In the genomic region with DNA sequence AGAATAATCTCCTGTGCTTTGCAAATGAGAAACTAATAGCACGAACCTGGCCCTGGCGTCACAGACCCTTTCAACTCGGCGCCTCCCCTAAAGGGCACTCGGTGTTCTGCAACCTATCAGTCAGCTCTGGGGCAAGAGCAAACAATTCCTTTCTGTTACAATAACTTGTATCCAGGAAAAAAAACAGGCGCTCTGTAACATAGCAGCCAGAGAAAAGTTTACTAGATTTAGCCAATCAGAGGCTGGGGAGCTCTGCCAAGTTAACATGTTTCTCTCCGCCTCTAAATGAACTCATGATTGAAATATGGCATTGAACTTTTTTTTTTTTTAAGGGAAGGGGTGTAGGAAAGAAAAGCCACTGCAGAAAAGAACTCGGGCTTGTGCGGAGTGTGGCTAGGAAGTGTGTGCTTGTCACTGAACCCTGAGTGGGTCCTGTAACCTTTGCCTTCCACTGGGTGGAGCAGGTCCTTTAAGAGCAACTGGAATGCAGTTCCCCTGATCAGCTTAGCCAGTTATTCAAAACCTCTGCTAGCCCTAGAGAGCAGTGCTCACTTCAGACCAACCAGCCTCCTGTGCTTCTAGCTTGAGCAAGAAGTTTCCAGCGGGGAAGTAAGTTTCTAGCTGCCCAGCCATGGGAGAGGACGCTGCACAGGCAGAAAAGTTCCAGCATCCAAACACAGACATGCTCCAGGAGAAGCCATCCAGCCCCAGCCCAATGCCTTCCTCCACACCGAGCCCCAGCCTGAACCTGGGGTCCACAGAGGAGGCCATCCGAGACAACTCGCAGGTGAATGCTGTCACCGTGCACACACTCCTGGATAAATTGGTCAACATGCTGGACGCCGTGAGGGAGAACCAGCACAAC, we compare ENCODE assay signal across 9 mouse cellular contexts. TPM values are rescaled to one million over a fixed set of nuclear protein-coding genes. Genes with fewer than 3 reads are reported as not detected.
DNase-seq lines count a peak whose midpoint lies in the region; ATAC-seq lines count a peak whose summit lies in the region.
"Had no signal": no experiment of that assay in that cellular context is flagged by ENCODE, and none has a peak within 500 bp of the region (broad histone marks: within the 10 kb centered on the region; RNA-seq: fewer than 3 reads in every experiment).

A gene (plus strand): TSS at position 372 of the 865 bp plus-strand sequence.

- H3K27me3 ChIP-seq in midbrain, embryonic 10.5 days (ENCODE audit: low read depth, poor library complexity, severe bottlenecking) = no peaks in the 10 kb centered on the region
- no peaks in the 10 kb centered on the region for H3K27me3 ChIP-seq in midbrain, embryonic 15.5 days (replicated peaks)
- no peaks in the 10 kb centered on the region for H3K27me3 ChIP-seq in forebrain, embryonic 16.5 days (replicated peaks; ENCODE audit: control insufficient read depth, insufficient read depth, low read length)
- H3K27me3 ChIP-seq in hindbrain, embryonic 12.5 days = no peaks in the 10 kb centered on the region
- no peaks in the 10 kb centered on the region for H3K27me3 ChIP-seq in liver, embryonic 11.5 days (replicated peaks; ENCODE audit: control insufficient read depth, insufficient read depth, low read length)

- DNase-seq in midbrain, embryonic 10.5 days (ENCODE audit: low spot score) = no peak
- DNase-seq in liver, embryonic 11.5 days (ENCODE audit: low spot score) = peak; percentile 39
- DNase-seq in ovary, adult 18-20 months (ENCODE audit: low spot score) = peak; percentile 60
- DNase-seq in spleen, postnatal 10 days (ENCODE audit: low spot score in 2 of 2) = no peak
- no peak for DNase-seq in cerebellum, adult 18-20 months

- no peaks in the 10 kb centered on the region for H3K36me3 ChIP-seq in midbrain, embryonic 10.5 days
- H3K36me3 ChIP-seq in midbrain, embryonic 15.5 days (replicated peaks) = no peaks in the 10 kb centered on the region
- no peaks in the 10 kb centered on the region for H3K36me3 ChIP-seq in forebrain, embryonic 16.5 days (ENCODE audit: control insufficient read depth, insufficient read depth)
- no peaks in the 10 kb centered on the region for H3K36me3 ChIP-seq in hindbrain, embryonic 12.5 days
- H3K36me3 ChIP-seq in liver, embryonic 11.5 days (ENCODE audit: control insufficient read depth, insufficient read depth, low read length) = no peaks in the 10 kb centered on the region
- H3K36me3 ChIP-seq: G1E had no signal

- H3K4me1 ChIP-seq in midbrain, embryonic 10.5 days = 0 out of 2 replicates have a peak, but pooled peaks cover 13% of the 10 kb centered on the region
- 0 out of 2 replicates have a peak, but pooled peaks cover 4% of the 10 kb centered on the region for H3K4me1 ChIP-seq in midbrain, embryonic 15.5 days
- peaks cover 4% of the 10 kb centered on the region for H3K4me1 ChIP-seq in forebrain, embryonic 16.5 days (replicated peaks; ENCODE audit: control insufficient read depth, insufficient read depth, low read length)
- H3K4me1 ChIP-seq in hindbrain, embryonic 12.5 days = peaks cover 8% of the 10 kb centered on the region
- no peaks in the 10 kb centered on the region; the same call in 1 of the 2 replicates for H3K4me1 ChIP-seq in liver, embryonic 11.5 days (replicated peaks; ENCODE audit: control insufficient read depth, insufficient read depth, low read length)

- no peak for ATAC-seq in midbrain, embryonic 15.5 days (replicated peaks)
- peak; percentile 28; the same call in 1 of the 2 replicates for ATAC-seq in forebrain, embryonic 16.5 days
- peak; percentile 38; the same call in 1 of the 2 replicates for ATAC-seq in hindbrain, embryonic 12.5 days (ENCODE audit: low FRiP score)
- peak; percentile 72 for ATAC-seq in liver, embryonic 11.5 days (replicated peaks; ENCODE audit: low FRiP score)

- H3K9me3 ChIP-seq in midbrain, embryonic 10.5 days (replicated peaks) = no peaks in the 10 kb centered on the region
- H3K9me3 ChIP-seq in midbrain, embryonic 15.5 days = no peaks in the 10 kb centered on the region
- H3K9me3 ChIP-seq in forebrain, embryonic 16.5 days (ENCODE audit: control insufficient read depth, low read length) = no peaks in the 10 kb centered on the region
- H3K9me3 ChIP-seq in hindbrain, embryonic 12.5 days (replicated peaks) = no peaks in the 10 kb centered on the region
- no peaks in the 10 kb centered on the region for H3K9me3 ChIP-seq in liver, embryonic 11.5 days (ENCODE audit: control insufficient read depth, low read length)
- H3K9me3 ChIP-seq: G1E had no signal

- no peak within 1 kb of the TSS for H3K4me3 ChIP-seq in midbrain, embryonic 10.5 days
- H3K4me3 ChIP-seq in midbrain, embryonic 15.5 days = no peak within 1 kb of the TSS
- H3K4me3 ChIP-seq in forebrain, embryonic 16.5 days (replicated peaks; ENCODE audit: low read length) = no peak within 1 kb of the TSS
- H3K4me3 ChIP-seq in hindbrain, embryonic 12.5 days = no peak within 1 kb of the TSS
- peak within 1 kb of the TSS; percentile 34 for H3K4me3 ChIP-seq in liver, embryonic 11.5 days (ENCODE audit: low read depth, low read length)

- 0 out of 2 replicates have a peak within 1 kb of the TSS, but pooled peaks have one; percentile 3 for H3K27ac ChIP-seq in midbrain, embryonic 10.5 days (replicated peaks)
- H3K27ac ChIP-seq in midbrain, embryonic 15.5 days = no peak within 1 kb of the TSS
- no peak within 1 kb of the TSS for H3K27ac ChIP-seq in forebrain, embryonic 16.5 days (ENCODE audit: low read length)
- H3K27ac ChIP-seq in hindbrain, embryonic 12.5 days = no peak within 1 kb of the TSS
- peak within 1 kb of the TSS; percentile 70 for H3K27ac ChIP-seq in liver, embryonic 11.5 days (ENCODE audit: low read depth, low read length)

- H3K9ac ChIP-seq in midbrain, embryonic 15.5 days = no peak within 1 kb of the TSS
- no peak within 1 kb of the TSS for H3K9ac ChIP-seq in forebrain, embryonic 16.5 days (replicated peaks; ENCODE audit: low read depth, low read length)
- H3K9ac ChIP-seq in hindbrain, embryonic 12.5 days = no peak within 1 kb of the TSS
- peak within 1 kb of the TSS; percentile 44 for H3K9ac ChIP-seq in liver, embryonic 11.5 days (ENCODE audit: low read depth, low read length)

- no peak within 1 kb of the TSS for H3K4me2 ChIP-seq in midbrain, embryonic 15.5 days
- H3K4me2 ChIP-seq in forebrain, embryonic 16.5 days (ENCODE audit: low read length) = no peak within 1 kb of the TSS
- peak within 1 kb of the TSS; percentile 17; the same call in 1 of the 2 replicates for H3K4me2 ChIP-seq in hindbrain, embryonic 12.5 days (replicated peaks)
- H3K4me2 ChIP-seq in liver, embryonic 11.5 days = peak within 1 kb of the TSS; percentile 51

- whole genome bisulfite sequencing in midbrain, embryonic 10.5 days = 68% methylated on average over 17 of the region's 17 CpGs
- 62% methylated on average over 17 of the region's 17 CpGs for WGBS in midbrain, embryonic 15.5 days
- WGBS in forebrain, embryonic 16.5 days = 54% methylated on average over 17 of the region's 17 CpGs
- 63% methylated on average over 17 of the region's 17 CpGs for WGBS in hindbrain, embryonic 12.5 days
- WGBS in liver, embryonic 11.5 days = 56% methylated on average over 17 of the region's 17 CpGs

RNA-seq across cellular contexts. Expression of the gene that starts here (rescaled TPM):
- 2.0 and 3.1 TPM in 2 replicates for polyA plus RNA-seq in midbrain, embryonic 10.5 days (2016; fragmentation: Nextera tagmentation; extraction: Ambion mirVana)
- 6.4 and 7.5 TPM in 2 replicates for polyA plus RNA-seq in midbrain, embryonic 15.5 days (2015; fragmentation: Nextera tagmentation; extraction: Ambion mirVana)
- polyA plus RNA-seq in forebrain, embryonic 16.5 days (2015; fragmentation: Nextera tagmentation; extraction: Ambion mirVana) = 5.2 and 7.1 TPM in 2 replicates
- 7.2 and 7.7 TPM in 2 replicates for polyA plus RNA-seq in hindbrain, embryonic 12.5 days (2016; fragmentation: Nextera tagmentation; extraction: Ambion mirVana)
- 31.1 and 34.5 TPM in 2 replicates for polyA plus RNA-seq in liver, embryonic 11.5 days (2014; fragmentation: Nextera tagmentation; extraction: Ambion mirVana)
- polyA plus RNA-seq: G1E had no signal

Comparison
In these comparisons a context has a peak if more than half of its experiments do, and no peak if none do; other contexts are left out.
1. H3K27ac ChIP-seq: peak in midbrain, embryonic 10.5 days (single experiment) and liver, embryonic 11.5 days (single experiment); none in midbrain, embryonic 15.5 days (single experiment), forebrain, embryonic 16.5 days (single experiment) and hindbrain, embryonic 12.5 days (single experiment).
2. DNase-seq: peak in liver, embryonic 11.5 days (single experiment) and ovary, adult 18-20 months (single experiment); none in midbrain, embryonic 10.5 days (single experiment), spleen, postnatal 10 days (0 of 2) and cerebellum, adult 18-20 months (0 of 2).
3. H3K4me2 ChIP-seq: peak in hindbrain, embryonic 12.5 days (single experiment) and liver, embryonic 11.5 days (single experiment); none in midbrain, embryonic 15.5 days (single experiment) and forebrain, embryonic 16.5 days (single experiment).